Comparison of ENCODE assay signal across 9 mouse cellular contexts in genomic region chr3:34691703-34692393, GRCm38 (mm10). TPM values are rescaled to one million over a fixed set of nuclear protein-coding genes. Genes with fewer than 3 reads are reported as not detected.
DNase-seq lines count a peak whose midpoint lies in the region; ATAC-seq and TF ChIP-seq lines count a peak whose summit lies in the region.
"Had no signal": no experiment of that assay in that cellular context is flagged by ENCODE, and none has a peak within 500 bp of the region (broad histone marks: within the 10 kb centered on the region; RNA-seq: fewer than 3 reads in every experiment).

No protein-coding gene starts in this region.

- H3K9me3 ChIP-seq in liver, embryonic 13.5 days (replicated peaks) = no peaks in the 10 kb centered on the region

- H3K4me1 ChIP-seq in liver, embryonic 13.5 days (replicated peaks) = no peaks in the 10 kb centered on the region
- no peaks in the 10 kb centered on the region for H3K4me1 ChIP-seq in thymus, adult 2 months (replicated peaks; ENCODE audit: control insufficient read depth, insufficient read depth, low read length)
- H3K4me1 ChIP-seq: megakaryocyte, embryonic 14.5 days had no signal

- peak overlapping the region; percentile 33; the same call in 1 of the 2 replicates for H3K4me2 ChIP-seq in liver, embryonic 13.5 days

- no peak for TF ChIP-seq CTCF in thymus, adult 2 months (IDR thresholded peaks at IDR 0.05; ENCODE audit: borderline replicate concordance, control insufficient read depth, extremely low read depth, insufficient read depth, low read length, poor library complexity)

- peaks cover 6% of the 10 kb centered on the region; the same call in 1 of the 2 replicates for H3K27me3 ChIP-seq in liver, embryonic 13.5 days
- H3K27me3 ChIP-seq in thymus, adult 2 months (ENCODE audit: control insufficient read depth, insufficient read depth, low read length) = no peaks in the 10 kb centered on the region
- H3K27me3 ChIP-seq: megakaryocyte, embryonic 14.5 days had no signal

- no peaks in the 10 kb centered on the region for H3K36me3 ChIP-seq in liver, embryonic 13.5 days
- no peaks in the 10 kb centered on the region for H3K36me3 ChIP-seq in thymus, adult 2 months (ENCODE audit: control insufficient read depth, insufficient read depth, low read length)

- peak; percentile 9 for DNase-seq in adrenal gland, postnatal 14 days
- DNase-seq in adrenal gland, postnatal 4 days (ENCODE audit: low spot score in 2 of 2) = no peak
- DNase-seq in left cerebral cortex, postnatal 10 days (ENCODE audit: extremely low spot score in 1 of 2, low spot score in 2 of 2) = peak; percentile 39 to 48
- DNase-seq in left cerebral cortex, adult 9 months (ENCODE audit: low spot score in 2 of 2) = no peak
- DNase-seq in forelimb bud, embryonic 11.5 days (ENCODE audit: low read depth, low spot score) = peak; percentile 43
- no peak for DNase-seq in liver, embryonic 13.5 days
- DNase-seq in spleen, adult 12 weeks (ENCODE audit: low spot score) = no peak
- no peak for DNase-seq in thymus, adult 2 months

- H3K4me3 ChIP-seq in liver, embryonic 13.5 days (replicated peaks) = no peak overlapping the region
- H3K4me3 ChIP-seq in thymus, adult 2 months (ENCODE audit: control insufficient read depth, insufficient read depth, low read length) = no peak overlapping the region
- H3K4me3 ChIP-seq: megakaryocyte, embryonic 14.5 days had no signal

- H3K27ac ChIP-seq in liver, embryonic 13.5 days = no peak overlapping the region
- no peak overlapping the region for H3K27ac ChIP-seq in thymus, adult 2 months (ENCODE audit: control insufficient read depth, insufficient read depth, low read length)

- 19% methylated on average over 20 of the region's 20 CpGs for WGBS in liver, embryonic 13.5 days (ENCODE audit: insufficient replicate concordance)
- WGBS in thymus, adult 2 months = 25% methylated on average over 20 of the region's 20 CpGs

- no peak for TF ChIP-seq POLR2A in thymus, adult 2 months (IDR thresholded peaks at IDR 0.05; ENCODE audit: control insufficient read depth, extremely low read depth, insufficient read depth, low read length, poor library complexity)

- no peak overlapping the region for H3K9ac ChIP-seq in liver, embryonic 13.5 days

- intact Hi-C loops in left cerebral cortex, postnatal 10 days (cut with DNase I) = no loop called here

- ATAC-seq in liver, embryonic 13.5 days (ENCODE audit: low read depth) = no peak

RNA-seq across cellular contexts. Expression of gene Sox2, which starts 41.6 kb away (rescaled TPM):
- 0.63 and 0.75 TPM in 2 replicates for total RNA-seq in adrenal gland, postnatal 14 days (2021)
- total RNA-seq in adrenal gland, postnatal 4 days (2021) = 1 to 10 TPM in 1 of 2 experiments, under 1 TPM in 1; 0.92 to 1.5 TPM
- 10 to 100 TPM; 32.0 to 39.7 TPM for total RNA-seq in left cerebral cortex, postnatal 10 days (2021)
- not detected in 2 replicates for polyA plus RNA-seq in liver, embryonic 13.5 days (2015; fragmentation: Nextera tagmentation; extraction: Ambion mirVana)
- 0.08 and 0.19 TPM in 2 replicates for polyA plus RNA-seq in thymus, adult 2 months (2012; rRNA removed)

Comparison
In these comparisons a context has a peak if more than half of its experiments do, and no peak if none do; other contexts are left out.
1. DNase-seq: peak in adrenal gland, postnatal 14 days (single experiment), left cerebral cortex, postnatal 10 days (2 of 2) and forelimb bud, embryonic 11.5 days (single experiment); none in adrenal gland, postnatal 4 days (0 of 2), left cerebral cortex, adult 9 months (0 of 2), liver, embryonic 13.5 days (single experiment), spleen, adult 12 weeks (single experiment) and thymus, adult 2 months (single experiment).
2. RNA of gene Sox2, which starts 41.6 kb away (total RNA-seq): 32.0 to 39.7 TPM in left cerebral cortex, postnatal 10 days; 0.92 to 1.5 TPM in adrenal gland, postnatal 4 days and 0.63 to 0.75 TPM in adrenal gland, postnatal 14 days; every median in the first group is over 10 times any median in the second.